Mouse (Mus musculus): ENCODE results near the gene Ifi27l2a. TPM values are rescaled to one million over a fixed set of nuclear protein-coding genes. Genes with fewer than 3 reads are reported as not detected.
"Not testable (repeated sequence)": the region's sequence is repeated elsewhere in the genome, so short reads cannot be mapped to it uniquely, and the experiment has no call there.

The Ifi27l2a gene
- total and polyA plus RNA-seq, 3 experiments, result 1.2 to 9.6 TPM; not detected in 1

GRCm38 (mm10) chr12:103482781-103483180, 39.3 kb upstream of the Ifi27l2a start:
- Histone ChIP-seq H3K4me3 (ENCODE audit: low read depth, low read length) (no peak overlapping the region), H3K9me3 (replicated peaks) (no peaks in the 10 kb centered on the region), H3K27me3 (ENCODE audit: insufficient read depth, low read length) (peaks cover 3% of the 10 kb centered on the region; the same call in 1 of the 2 replicates), H3K4me1 (ENCODE audit: insufficient read depth, low read depth, low read length) (no peaks in the 10 kb centered on the region), H3K36me3 (replicated peaks) (no peaks in the 10 kb centered on the region)
- no peak for ATAC-seq (ENCODE audit: extremely low read depth, insufficient number of reproducible peaks, low FRiP score, poor library complexity, severe bottlenecking)
- TF ChIP-seq TAL1 (conservative IDR thresholded peaks at IDR 0.05; ENCODE audit: low read depth, low read length), result no peak
- TF ChIP-seq CTCF (IDR thresholded peaks at IDR 0.05; ENCODE audit: low read depth, low read length), result no peak
- TF ChIP-seq GATA1 (IDR thresholded peaks at IDR 0.05; ENCODE audit: borderline replicate concordance, low read length), result no peak
- no peak for TF ChIP-seq POLR2AphosphoS5 (IDR thresholded peaks at IDR 0.05; ENCODE audit: insufficient replicate concordance, low read depth, low read length)
- TF ChIP-seq GATA2 (IDR thresholded peaks at IDR 0.05; ENCODE audit: borderline replicate concordance, low read depth, low read length), result no peak
- DNase-seq (ENCODE audit: low spot score), result no peak

DNA sequence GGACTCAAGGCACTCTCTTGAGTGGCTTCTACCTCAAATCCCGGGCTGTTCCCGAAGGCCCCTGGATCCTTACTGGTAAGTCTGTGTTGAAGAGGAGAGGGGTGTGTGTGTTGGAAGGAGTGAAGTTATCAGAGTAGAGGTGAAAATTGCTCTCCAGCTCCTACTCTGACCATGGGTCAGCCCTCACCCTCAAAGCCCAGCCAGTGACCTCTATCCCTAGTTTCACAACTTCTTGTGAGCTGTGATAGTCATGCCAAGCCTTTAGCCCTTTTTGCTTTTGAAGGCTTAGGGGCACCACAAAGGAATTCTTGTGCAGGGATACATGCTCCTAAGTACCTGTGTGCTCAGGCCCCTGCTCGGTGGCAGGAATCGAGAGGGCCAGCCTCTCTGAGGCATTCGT, 38.2 kb upstream of the Ifi27l2a start:
- Histone ChIP-seq H3K4me1 (ENCODE audit: insufficient read depth, low read depth, low read length) (no peaks in the 10 kb centered on the region), H3K27me3 (ENCODE audit: insufficient read depth, low read length) (peaks cover 3% of the 10 kb centered on the region; the same call in 1 of the 2 replicates), H3K9me3 (replicated peaks) (no peaks in the 10 kb centered on the region), H3K4me3 (ENCODE audit: low read depth, low read length) (no peak overlapping the region), H3K36me3 (replicated peaks) (no peaks in the 10 kb centered on the region)
- no peak for TF ChIP-seq GATA2 (IDR thresholded peaks at IDR 0.05; ENCODE audit: borderline replicate concordance, low read depth, low read length)
- TF ChIP-seq CTCF (IDR thresholded peaks at IDR 0.05; ENCODE audit: low read depth, low read length), result no peak
- no peak for TF ChIP-seq POLR2AphosphoS5 (IDR thresholded peaks at IDR 0.05; ENCODE audit: insufficient replicate concordance, low read depth, low read length)
- no peak for TF ChIP-seq TAL1 (conservative IDR thresholded peaks at IDR 0.05; ENCODE audit: low read depth, low read length)
- DNase-seq (ENCODE audit: low spot score) (no peak), ATAC-seq (ENCODE audit: extremely low read depth, insufficient number of reproducible peaks, low FRiP score, poor library complexity, severe bottlenecking) (no peak)

- TF ChIP-seq GATA1 (IDR thresholded peaks at IDR 0.05; ENCODE audit: borderline replicate concordance, low read length), result no peak
- TF ChIP-seq GATA2 (IDR thresholded peaks at IDR 0.05; ENCODE audit: borderline replicate concordance, low read depth, low read length), result no peak
- no peak for TF ChIP-seq POLR2AphosphoS5 (IDR thresholded peaks at IDR 0.05; ENCODE audit: insufficient replicate concordance, low read depth, low read length)
- no peak for TF ChIP-seq TAL1 (conservative IDR thresholded peaks at IDR 0.05; ENCODE audit: low read depth, low read length)
- DNase-seq (ENCODE audit: low spot score) (no peak), ATAC-seq (ENCODE audit: extremely low read depth, insufficient number of reproducible peaks, low FRiP score, poor library complexity, severe bottlenecking) (no peak)
- Histone ChIP-seq H3K27me3 (ENCODE audit: insufficient read depth, low read length) (peaks cover 3% of the 10 kb centered on the region; the same call in 1 of the 2 replicates), H3K4me3 (ENCODE audit: low read depth, low read length) (no peak overlapping the region), H3K9me3 (replicated peaks) (no peaks in the 10 kb centered on the region), H3K4me1 (ENCODE audit: insufficient read depth, low read depth, low read length) (no peaks in the 10 kb centered on the region), H3K36me3 (replicated peaks) (no peaks in the 10 kb centered on the region)
Measured at GRCm38 (mm10) chr12:103477461-103478015, 34.1 kb upstream of the Ifi27l2a start.

GRCm38 (mm10) chr12:103476779-103477389, 33.4 kb upstream of the Ifi27l2a start:
- Histone ChIP-seq H3K4me1 (ENCODE audit: insufficient read depth, low read depth, low read length) (no peaks in the 10 kb centered on the region), H3K9me3 (replicated peaks) (no peaks in the 10 kb centered on the region), H3K27me3 (ENCODE audit: insufficient read depth, low read length) (peaks cover 3% of the 10 kb centered on the region; the same call in 1 of the 2 replicates), H3K4me3 (ENCODE audit: low read depth, low read length) (no peak overlapping the region), H3K36me3 (replicated peaks) (no peaks in the 10 kb centered on the region)
- no peak for DNase-seq (ENCODE audit: low spot score)
- no peak for ATAC-seq (ENCODE audit: extremely low read depth, insufficient number of reproducible peaks, low FRiP score, poor library complexity, severe bottlenecking)
- TF ChIP-seq CTCF (IDR thresholded peaks at IDR 0.05; ENCODE audit: low read depth, low read length) (no peak), POLR2AphosphoS5 (IDR thresholded peaks at IDR 0.05; ENCODE audit: insufficient replicate concordance, low read depth, low read length) (no peak), GATA2 (IDR thresholded peaks at IDR 0.05; ENCODE audit: borderline replicate concordance, low read depth, low read length) (no peak)

- no peak for DNase-seq (ENCODE audit: low spot score)
- no peak for TF ChIP-seq CTCF (IDR thresholded peaks at IDR 0.05; ENCODE audit: low read depth, low read length)
- no peak for TF ChIP-seq TAL1 (conservative IDR thresholded peaks at IDR 0.05; ENCODE audit: low read depth, low read length)
- TF ChIP-seq GATA1 (IDR thresholded peaks at IDR 0.05; ENCODE audit: borderline replicate concordance, low read length), result no peak
- no peak for TF ChIP-seq GATA2 (IDR thresholded peaks at IDR 0.05; ENCODE audit: borderline replicate concordance, low read depth, low read length)
- no peak for TF ChIP-seq POLR2AphosphoS5 (IDR thresholded peaks at IDR 0.05; ENCODE audit: insufficient replicate concordance, low read depth, low read length)
Measured at GRCm38 (mm10) chr12:103474481-103474880, 31.0 kb upstream of the Ifi27l2a start.

GRCm38 (mm10) chr12:103457140-103457539, 13.7 kb upstream of the Ifi27l2a start, which contains the start of gene Ifi27l2b:
Gene Ifi27l2b, minus strand, starts transcription at chr12:103457223.
- TF ChIP-seq TAL1 (conservative IDR thresholded peaks at IDR 0.05; ENCODE audit: low read depth, low read length), result no peak
- TF ChIP-seq GATA2 (IDR thresholded peaks at IDR 0.05; ENCODE audit: borderline replicate concordance, low read depth, low read length), result no peak
- no peak for TF ChIP-seq CTCF (IDR thresholded peaks at IDR 0.05; ENCODE audit: low read depth, low read length)
- TF ChIP-seq POLR2AphosphoS5 (IDR thresholded peaks at IDR 0.05; ENCODE audit: insufficient replicate concordance, low read depth, low read length), result no peak
- H3K27me3 ChIP-seq (ENCODE audit: insufficient read depth, low read length), result peaks cover 3% of the 10 kb centered on the region; the same call in 1 of the 2 replicates
- no peaks in the 10 kb centered on the region for H3K4me1 ChIP-seq (ENCODE audit: insufficient read depth, low read depth, low read length)
- H3K36me3 ChIP-seq (replicated peaks), result no peaks in the 10 kb centered on the region
- DNase-seq (ENCODE audit: low spot score) (no peak), ATAC-seq (ENCODE audit: extremely low read depth, insufficient number of reproducible peaks, low FRiP score, poor library complexity, severe bottlenecking) (no peak)
- no peak within 1 kb of the TSS for H3K4me3 ChIP-seq (ENCODE audit: low read depth, low read length)
- H3K9me3 ChIP-seq (replicated peaks), result no peaks in the 10 kb centered on the region

More at GRCm38 (mm10) chr12:103474481-103474880, 31.0 kb upstream of the Ifi27l2a start:
- Histone ChIP-seq H3K4me3 (ENCODE audit: low read depth, low read length) (no peak overlapping the region), H3K9me3 (replicated peaks) (no peaks in the 10 kb centered on the region), H3K4me1 (ENCODE audit: insufficient read depth, low read depth, low read length) (no peaks in the 10 kb centered on the region), H3K27me3 (ENCODE audit: insufficient read depth, low read length) (peaks cover 3% of the 10 kb centered on the region; the same call in 1 of the 2 replicates), H3K36me3 (replicated peaks) (no peaks in the 10 kb centered on the region)
- ATAC-seq (ENCODE audit: extremely low read depth, insufficient number of reproducible peaks, low FRiP score, poor library complexity, severe bottlenecking), result no peak

DNA sequence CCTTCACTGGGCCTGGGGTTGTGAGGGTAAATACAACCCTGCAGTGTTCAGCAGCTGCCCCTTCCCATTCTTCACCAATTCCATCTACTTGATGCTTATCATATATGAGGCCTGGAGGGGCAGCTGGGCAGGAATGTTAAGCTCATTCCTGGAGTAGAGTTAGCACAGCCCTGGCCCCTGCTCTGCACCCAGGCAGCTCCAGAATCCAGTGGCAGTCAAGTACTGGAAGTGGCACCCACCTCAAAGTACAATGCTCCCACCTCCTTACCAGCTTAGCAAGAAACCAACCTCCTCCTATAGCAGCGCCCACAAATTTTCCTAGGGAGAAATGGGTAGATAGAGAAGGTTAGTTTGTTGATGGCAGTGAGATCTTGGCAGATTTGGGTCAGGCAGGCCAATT, 13.2 kb upstream of the Ifi27l2a start:
- not testable (repeated sequence) for H3K4me1 ChIP-seq (ENCODE audit: insufficient read depth, low read depth, low read length); H3K36me3 ChIP-seq (replicated peaks); ATAC-seq (ENCODE audit: extremely low read depth, insufficient number of reproducible peaks, low FRiP score, poor library complexity, severe bottlenecking); H3K27me3 ChIP-seq (ENCODE audit: insufficient read depth, low read length); H3K9me3 ChIP-seq (replicated peaks); H3K4me3 ChIP-seq (ENCODE audit: low read depth, low read length); DNase-seq (ENCODE audit: low spot score)

Measured in G1E (cell line).